Mouse (Mus musculus) urinary bladder, postnatal 36 days (tissue): ENCODE measurements around the gene Fn1.
A peak's percentile ranks its signal among the peaks of the same experiment; 100 is the strongest.

Source experiments
- DNase-seq, 2 experiments: peaks; one replicate each; pipeline ENCODE4 v3.0.0; 2022; ENCODE audit warnings: low spot score in 2 of 2, mixed read lengths in 1 of 2

Fn1 gene

DNA sequence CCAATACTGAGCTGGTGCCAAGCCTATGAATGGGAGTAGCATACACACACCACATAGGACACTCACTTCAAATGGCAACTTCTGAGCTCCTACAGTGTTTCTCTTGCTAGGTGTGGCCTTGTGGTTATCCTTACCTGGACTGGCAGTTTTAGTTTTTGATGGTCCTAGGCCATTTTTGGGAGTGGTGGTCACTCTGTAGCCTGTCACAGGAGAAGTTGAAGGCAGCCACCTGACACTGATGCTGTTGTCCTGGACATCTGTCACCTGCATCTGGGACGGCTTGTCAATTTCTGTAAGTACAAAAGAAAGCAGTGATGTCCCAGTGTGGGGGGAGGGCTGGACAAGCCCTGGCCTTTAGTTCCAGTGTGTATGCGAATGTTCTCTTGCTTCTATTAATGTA is 47.2 kb downstream of the Fn1 start:
- DNase-seq = no peak

DNA sequence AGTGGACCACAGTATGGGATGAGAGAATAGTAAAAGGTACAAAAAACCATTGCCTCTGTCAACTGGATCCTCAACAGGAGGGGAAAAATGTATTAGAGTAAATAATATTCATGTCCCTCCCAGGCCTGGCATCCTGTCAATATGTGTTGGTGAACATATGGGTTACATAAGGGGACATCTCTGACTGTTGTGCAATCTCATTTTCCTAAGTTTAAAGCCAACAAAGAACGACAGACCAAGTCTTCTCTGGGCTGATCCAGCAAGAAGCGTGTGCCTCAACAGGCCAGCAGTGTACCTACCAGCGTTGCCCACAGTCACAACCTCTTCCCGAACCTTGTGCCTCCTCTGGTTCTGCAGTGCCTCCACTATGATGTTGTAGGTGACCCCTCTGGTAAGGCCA is 57.6 kb downstream of the Fn1 start:
- DNase-seq = no peak

DNA sequence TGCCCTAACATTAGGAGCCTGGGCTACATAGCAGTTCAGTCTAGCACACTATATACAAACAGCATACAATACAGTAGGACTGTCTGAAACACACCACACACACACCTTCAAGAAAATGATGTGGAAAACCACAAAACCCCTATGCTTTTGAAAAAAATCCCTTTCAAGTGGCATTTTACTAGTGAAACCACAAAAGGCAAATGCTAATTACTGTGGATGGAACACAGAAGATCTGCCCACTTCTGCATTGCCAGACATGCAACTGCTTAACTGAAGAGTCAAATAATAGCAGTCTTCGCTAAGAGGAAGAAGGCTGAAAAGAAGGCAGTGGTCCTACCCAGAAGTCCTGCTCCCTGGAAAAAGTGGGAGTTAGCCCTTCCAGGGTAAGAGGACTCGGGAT is 58.7 kb downstream of the Fn1 start:
- DNase-seq = no peak

DNA sequence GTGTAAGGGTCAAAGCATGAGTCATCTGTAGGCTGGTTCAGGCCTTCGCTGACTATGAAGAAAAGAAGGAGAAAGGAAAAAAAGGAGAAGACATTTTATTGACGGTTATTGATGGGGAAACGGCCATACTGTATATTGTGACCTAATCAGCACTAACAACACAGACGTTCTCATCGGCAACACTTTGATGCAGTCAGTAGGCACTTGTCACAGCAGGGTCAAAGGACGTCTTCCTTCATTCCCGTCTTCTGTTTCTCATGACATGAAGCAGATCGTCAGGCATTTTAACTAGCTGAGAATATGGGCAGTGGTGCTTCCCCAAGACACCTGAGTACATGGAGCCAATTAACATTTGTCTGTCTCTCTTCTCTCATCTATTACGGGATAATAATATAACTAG is 59.8 kb downstream of the Fn1 start:
- no peak for DNase-seq

DNA sequence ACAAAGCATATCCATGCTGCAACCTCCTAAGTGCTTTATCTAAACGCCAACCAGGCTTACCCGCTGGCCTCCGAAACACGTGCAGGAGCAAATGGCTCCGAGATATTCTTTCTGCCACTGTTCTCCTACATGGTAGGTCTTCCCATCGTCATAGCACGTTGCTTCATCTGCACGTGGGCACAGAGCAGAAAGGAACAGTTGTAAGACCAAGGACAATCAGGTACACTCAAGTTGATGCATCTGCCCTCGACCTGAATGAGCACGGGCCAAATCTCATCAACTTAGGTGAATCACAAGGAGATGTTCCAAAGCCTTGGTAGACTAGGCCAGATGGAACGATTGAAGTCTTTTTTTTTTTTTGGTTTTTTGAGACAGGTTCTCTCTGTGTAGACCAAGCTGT is 63.0 kb downstream of the Fn1 start:
- DNase-seq = no peak

DNA sequence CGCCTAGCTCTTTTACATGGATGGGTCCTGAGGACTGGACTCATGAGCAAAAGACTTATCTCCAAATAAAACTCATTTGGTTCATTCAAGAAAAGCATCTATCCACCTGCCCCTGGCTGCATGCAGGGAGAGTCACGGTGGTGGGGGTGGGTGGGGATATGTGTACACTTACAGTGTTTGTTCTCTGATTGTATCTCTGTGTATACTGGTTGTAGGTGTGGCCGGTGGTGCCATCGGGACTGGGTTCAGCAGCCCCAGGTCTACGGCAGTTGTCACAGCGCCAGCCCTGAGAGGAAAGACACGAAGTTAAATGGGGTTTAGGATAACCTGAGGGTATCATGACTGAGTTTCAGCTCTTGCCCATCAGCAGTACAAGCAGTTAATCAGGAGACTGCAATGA is 66.3 kb downstream of the Fn1 start:
- peak; percentile 10 to 36 for DNase-seq

DNA sequence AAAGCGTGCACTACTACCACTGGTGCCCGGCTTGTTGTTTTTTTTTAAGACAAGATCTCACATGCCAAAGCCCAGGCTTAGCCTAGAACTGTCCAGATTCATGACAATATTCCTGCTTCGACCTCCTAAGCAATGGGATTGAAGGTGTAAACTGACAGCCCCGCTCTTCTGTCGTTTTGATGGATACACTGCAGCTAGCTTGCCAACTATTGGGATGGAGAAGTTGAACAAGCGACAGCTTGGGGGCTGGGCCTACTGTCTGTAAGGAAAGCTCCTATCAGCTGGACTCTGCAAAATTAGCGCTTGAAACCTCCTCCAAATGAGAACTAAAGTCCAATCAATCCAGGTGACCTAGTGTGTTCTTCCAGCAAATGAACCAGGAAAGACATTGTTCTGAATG is 69.1 kb downstream of the Fn1 start:
- DNase-seq = no peak

DNA sequence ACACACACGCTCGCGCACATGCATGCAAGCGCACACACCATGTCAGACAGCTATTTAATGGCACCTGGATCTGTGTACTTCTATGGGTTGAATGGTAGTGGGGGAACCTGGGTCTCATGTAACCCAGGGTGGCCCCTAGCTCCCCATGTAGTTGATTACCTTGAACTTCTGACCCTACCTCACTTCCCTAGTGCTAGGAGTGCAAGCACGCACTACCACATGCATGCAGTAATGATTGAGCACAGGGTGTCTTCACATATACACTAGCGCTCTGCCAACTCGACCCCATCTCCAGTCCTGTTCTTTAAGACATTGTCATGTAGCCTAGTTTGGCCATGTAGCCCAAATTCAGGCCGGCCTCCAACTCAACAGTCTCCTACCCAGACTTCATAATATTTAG is 69.7 kb downstream of the Fn1 start:
- no peak for DNase-seq

DNA sequence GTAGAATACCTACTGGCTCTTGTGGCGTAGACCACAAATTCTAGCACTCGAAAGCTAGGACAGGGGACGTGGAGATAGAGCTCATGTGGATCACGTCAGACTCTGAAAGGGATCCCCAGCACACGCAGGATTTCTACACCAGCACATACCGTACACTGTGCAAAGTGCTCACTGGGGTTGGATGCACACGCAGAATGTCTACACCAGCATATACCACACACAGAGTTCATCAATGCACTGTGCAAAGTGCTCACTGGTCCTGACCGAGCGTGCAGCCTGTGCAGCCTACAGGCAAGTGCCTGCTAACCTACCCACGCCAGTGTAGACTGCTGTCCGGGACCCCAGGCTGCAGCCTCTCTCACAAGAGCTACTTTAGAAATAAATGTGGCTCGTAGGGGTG is 72.6 kb downstream of the Fn1 start:
- no peak for DNase-seq

DNA sequence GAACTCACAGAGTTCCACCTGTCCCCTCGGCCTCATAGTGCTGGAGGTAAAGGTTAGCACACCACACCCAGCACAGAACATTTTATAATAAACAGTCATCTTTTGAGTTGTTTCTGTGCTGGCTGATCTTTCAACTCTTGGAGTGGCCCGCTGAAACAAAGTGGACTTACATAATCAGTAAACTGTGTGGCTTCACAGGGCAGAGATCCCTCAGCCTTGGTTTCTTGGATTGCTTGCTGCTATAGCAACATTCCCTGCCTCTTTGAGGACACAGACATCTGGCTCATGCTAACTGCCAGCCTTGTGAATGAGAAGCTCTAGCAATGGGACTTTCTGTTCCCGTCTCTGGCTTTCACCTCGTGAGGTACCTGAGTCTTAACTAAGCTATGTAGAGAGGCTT is 73.5 kb downstream of the Fn1 start:
- no peak for DNase-seq

DNA sequence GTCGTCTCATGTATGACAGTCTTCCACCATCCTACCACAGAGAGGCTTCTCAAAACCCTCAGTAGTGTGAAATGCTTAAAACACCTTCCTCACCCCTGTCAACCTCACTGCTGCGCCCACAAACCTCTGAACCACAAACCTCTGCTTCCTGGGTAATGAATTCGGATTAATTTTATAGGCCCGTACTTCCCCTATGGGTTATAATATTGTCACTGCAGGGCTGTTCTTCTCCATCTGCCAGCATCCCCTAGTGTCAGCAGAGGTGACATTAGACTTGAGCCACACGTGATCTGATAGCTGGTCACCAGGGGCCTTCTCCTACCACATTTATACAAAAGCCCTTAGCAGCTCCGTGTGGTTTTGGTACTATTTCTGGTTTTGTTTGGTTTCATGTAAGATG is 76.2 kb downstream of the Fn1 start:
- no peak for DNase-seq

DNA sequence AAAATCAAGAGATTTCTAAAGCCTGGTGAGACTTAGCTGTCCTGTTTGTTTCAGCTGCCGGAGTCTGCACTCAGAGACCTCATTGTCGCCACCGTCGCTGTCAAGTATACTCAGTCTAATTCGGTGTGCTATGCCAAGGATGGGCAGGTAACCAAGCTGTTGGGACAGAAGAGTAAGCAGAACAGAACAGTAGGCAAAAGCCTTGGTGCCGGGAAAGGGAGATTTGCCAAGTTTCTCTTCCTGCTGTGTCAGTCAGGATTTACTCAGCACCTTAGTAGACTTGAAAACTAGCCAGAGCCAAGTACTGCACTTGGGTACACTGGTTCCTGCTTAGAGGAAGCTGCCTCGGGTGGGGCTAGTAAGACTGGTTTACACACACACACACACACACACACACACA is 77.0 kb downstream of the Fn1 start:
- DNase-seq = no peak

DNA sequence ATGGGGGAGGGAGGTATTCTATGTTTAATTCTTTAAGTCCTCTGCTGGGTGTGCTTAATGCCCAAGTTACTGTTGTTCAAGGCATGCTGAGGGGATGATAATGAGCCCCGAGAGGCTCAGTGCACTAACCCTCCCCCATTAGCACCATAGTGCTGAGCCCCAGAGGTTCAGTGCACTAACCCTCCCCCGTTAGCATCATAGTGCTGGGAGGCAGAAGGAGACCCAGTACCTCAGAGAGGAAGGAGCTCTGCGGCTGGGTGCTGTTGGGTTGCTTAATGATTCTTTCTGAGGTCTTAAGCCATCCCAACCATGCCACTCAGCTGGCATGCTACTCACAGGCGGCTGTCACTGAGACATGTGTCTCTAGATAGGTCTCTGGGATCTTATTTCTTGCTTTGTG is 82.9 kb downstream of the Fn1 start:
- no peak for DNase-seq

DNA sequence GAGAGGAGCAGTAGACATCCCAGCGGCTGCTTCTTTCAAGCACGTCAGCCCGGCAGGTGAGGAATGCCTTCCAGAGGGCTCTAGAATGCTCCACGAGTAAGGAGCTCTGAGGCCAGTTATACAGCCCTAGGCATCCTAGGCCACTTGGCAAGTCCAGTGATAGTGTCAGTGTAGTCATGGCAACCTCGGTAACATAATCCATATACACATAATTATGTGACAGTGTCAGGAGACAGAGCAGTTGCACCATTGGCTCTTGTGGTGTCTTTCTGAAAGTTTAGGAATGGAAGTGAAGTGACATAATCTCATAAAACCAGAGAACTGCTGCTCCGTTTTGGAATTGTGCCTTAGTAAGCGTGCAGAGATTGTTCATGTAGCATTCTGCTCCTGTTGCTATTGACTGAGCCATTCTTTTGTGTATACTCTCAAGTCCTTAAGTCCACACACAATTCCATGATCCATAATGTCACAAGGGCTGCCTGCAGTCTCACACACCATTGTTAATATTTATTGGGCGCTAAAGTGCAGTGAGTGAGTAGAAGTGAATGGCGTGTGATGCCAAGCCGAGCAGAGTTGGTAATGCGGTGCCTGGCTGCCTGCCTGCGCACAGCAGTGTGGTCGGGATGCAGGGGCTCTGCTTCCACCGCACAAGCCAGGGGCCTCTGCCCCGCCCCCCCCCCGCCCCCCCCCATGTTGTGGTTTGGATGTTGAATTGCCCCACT is 85.0 kb downstream of the Fn1 start:
- no peak for DNase-seq

DNA sequence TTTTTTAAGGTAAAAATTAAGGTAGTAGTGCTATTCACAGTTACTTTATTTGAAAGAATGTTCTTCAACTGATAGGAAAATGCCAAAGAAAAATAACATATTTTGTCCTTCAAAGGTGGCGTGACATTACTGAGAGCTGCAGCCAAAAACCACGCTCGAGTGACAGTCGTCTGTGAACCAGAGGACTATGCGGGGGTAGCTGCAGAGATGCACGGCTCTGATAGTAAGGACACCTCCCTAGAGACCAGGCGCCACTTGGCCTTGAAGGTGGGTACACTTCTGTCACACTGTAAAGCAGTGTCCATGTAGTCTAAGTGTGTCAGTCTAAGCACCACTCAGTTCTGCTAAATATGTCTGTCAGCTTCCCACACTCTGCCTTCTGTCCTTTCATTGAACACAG is 88.7 kb downstream of the Fn1 start:
- no peak for DNase-seq

DNA sequence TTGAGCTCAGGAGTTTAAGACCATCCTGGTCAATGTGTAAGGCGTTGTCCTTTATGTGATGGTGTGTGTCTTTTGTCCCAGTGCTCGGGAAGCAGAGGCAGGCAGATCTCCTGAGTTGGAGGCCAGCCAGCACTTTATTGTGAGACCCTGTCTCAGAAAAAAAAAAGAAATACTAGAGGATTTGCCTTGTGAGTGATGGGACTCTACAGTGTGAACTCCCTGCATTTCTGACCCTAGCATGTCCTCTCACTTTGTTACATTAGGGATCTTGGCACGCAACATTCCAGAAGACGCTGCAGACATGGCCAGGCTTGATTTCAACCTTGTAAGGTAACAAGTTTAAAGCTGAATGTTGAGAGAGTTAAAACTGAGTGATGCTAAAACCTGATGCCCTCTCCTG is 92.4 kb downstream of the Fn1 start:
- DNase-seq = no peak

DNA sequence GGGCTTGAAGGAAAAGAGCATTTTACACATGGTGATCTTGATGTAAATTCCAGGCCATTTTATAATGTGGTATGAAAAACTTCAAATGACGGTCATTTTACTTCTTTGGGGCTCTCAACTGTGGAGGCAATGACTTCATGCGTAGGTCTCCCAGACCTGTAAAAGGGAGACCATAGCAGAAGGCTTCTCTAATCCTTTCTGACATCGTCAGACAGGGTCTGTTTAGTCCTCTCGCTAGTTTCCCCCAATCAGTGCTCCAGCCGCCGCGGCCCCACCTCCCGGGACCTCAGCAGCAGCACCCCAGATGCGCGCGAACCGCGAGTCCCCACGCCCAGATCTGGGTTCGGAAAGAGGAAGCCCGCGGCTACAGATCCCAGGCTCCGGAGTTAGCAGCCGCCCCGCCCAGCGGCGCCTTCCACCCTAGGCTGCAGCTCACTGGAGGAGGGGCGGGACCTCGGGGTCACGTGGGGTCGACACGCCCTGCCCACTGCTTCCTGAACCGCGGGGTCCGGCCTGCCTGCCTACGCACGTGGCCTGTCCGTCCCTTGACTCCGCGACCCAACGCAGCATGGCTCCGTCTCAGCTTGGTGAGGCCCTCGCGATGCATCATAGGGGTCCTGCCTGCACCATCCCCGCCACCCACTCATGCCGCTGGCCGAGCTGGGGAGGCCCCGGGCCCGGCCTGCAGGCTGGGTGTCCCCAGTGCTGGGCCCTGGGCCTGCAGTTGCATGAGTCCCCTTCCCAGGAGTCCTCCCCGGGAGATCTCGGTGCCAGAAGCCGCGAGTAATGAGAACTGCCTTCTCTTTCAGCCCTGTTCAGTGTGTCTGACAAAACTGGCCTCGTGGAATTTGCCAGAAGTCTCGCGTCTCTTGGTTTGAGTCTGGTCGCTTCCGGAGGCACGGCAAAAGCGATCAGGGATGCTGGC is 96.0 kb downstream of the Fn1 start, which contains the start of gene Atic:
Gene Atic (plus strand): TSS at position 463 of the 925 bp plus-strand sequence.
- DNase-seq = peak; percentile 83 to 92

DNA sequence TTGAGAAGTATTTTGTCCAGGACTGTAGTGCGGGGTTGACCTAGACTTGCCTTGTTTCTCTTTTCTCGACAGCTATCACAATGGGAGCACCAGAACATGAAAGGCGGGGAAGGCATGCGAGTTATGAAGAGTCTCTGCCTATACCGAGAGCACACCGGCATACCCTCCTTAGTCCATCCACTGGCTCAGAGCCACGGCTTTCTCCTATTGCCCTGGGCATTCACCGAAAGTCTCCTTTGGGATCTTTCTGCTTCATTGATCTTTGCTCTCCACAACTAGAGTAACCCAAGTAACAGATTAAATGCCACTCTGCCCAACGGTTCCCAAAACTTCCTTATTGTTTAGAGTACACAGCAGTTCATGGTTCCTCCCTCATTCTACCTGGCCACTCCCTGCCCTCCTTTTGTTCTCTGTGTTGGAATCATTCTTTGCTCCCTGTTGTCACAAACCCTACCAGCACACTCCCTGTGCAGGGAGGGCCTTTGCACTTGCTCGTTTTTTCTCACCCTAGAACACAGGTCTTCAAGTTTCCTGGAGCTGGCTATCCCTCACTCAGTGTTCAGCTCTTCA is 102.3 kb downstream of the Fn1 start:
- no peak for DNase-seq

DNA sequence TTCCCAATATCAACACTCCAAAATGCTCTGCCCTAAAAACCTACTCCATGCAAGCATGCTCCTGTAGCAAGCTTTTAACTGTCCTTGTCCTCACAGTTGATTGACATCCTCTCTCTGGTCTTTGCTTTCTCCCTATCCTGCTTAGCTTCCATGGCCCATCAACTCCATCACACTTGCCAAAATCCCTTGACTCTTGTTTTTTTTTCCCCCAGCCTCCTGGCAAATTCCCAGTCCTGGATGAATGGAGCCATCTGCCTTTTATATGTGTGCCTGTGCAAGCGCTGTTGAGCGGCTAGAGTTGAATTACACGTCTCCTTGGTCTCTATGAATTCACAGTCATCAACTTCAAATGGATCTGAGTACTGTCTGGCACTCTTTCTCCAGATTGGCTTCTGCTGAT is 112.6 kb downstream of the Fn1 start:
- DNase-seq = peak; percentile 10

DNA sequence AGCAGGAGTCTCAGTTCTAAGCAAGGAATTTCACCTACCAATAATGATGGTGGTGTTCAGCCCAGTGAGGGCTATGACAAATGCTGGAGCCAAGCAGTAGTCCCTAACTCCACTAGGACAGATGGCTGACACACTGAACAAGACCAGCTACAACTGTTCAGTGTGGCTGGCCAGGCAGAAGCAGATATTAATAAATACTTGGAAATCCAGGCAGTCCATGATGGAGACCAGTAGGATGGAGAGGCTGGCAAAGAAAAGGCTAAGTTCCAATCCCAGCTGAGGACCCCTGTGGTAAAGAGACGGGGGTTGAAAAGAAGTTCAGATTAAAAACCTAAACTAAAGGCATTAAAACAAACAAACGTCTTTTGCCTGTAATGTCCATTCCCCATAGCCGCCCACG is 113.4 kb downstream of the Fn1 start:
- DNase-seq = no peak
